Mouse (Mus musculus) limb, embryonic 10.5 days (tissue): ENCODE data around the gene Fam136a. TPM values are rescaled to one million over a fixed set of nuclear protein-coding genes. Genes with fewer than 3 reads are reported as not detected.
"Not testable (repeated sequence)": the region's sequence is repeated elsewhere in the genome, so short reads cannot be mapped to it uniquely, and the experiment has no call there.

ENCODE experiments used
- DNase-seq: peaks from one replicate; pipeline ENCODE4 v3.0.0-alpha.2; 2017; ENCODE audit warnings: low spot score
- H3K27ac ChIP-seq: fragments of 300-500 bp; sonication (generic); 2 replicates; pipeline ENCODE4 v1.5.1; 2016; ENCODE audit warnings: mild to moderate bottlenecking
- H3K27me3 ChIP-seq: fragments of 300-500 bp; sonication (generic); 2 replicates; pipeline ENCODE4 v1.6.1; 2016; ENCODE audit warnings: low read depth, mild to moderate bottlenecking; ENCODE audit not compliant: poor library complexity, severe bottlenecking
- H3K36me3 ChIP-seq: fragments of 300-500 bp; sonication (generic); 2 replicates; pipeline ENCODE4 v1.6.1; 2016; ENCODE audit warnings: mild to moderate bottlenecking, moderate library complexity
- H3K4me1 ChIP-seq: fragments of 300-500 bp; sonication (generic); 2 replicates; pipeline ENCODE4 v1.6.1; 2016
- H3K4me3 ChIP-seq: fragments of 300-500 bp; sonication (generic); 2 replicates; pipeline ENCODE4 v1.5.1; 2016; ENCODE audit warnings: mild to moderate bottlenecking, moderate library complexity
- H3K9me3 ChIP-seq: fragments of 300-500 bp; sonication (generic); replicated peaks from 2 replicates; pipeline ENCODE4 v1.6.1; 2016; ENCODE audit warnings: mild to moderate bottlenecking
- WGBS: fragments of 180-500 bp; shearing (Covaris S2); methylation state at CpG from one replicate; pipeline ENCODE4 v1.1.7; 2016; 5-methylcytosine and 5-hydroxymethylcytosine counted together
- polyA plus RNA-seq: library from polyadenylated mRNA; unstranded; fragments of >200 nt; fragmentation: Nextera tagmentation; extraction: Ambion mirVana; gene quantifications from 2 replicates; pipeline ENCODE4 v1.2.1, GENCODE M21; 2016

Fam136a gene
- polyA plus RNA-seq, 1 experiment from 2014 or later, result 189 TPM

DNA sequence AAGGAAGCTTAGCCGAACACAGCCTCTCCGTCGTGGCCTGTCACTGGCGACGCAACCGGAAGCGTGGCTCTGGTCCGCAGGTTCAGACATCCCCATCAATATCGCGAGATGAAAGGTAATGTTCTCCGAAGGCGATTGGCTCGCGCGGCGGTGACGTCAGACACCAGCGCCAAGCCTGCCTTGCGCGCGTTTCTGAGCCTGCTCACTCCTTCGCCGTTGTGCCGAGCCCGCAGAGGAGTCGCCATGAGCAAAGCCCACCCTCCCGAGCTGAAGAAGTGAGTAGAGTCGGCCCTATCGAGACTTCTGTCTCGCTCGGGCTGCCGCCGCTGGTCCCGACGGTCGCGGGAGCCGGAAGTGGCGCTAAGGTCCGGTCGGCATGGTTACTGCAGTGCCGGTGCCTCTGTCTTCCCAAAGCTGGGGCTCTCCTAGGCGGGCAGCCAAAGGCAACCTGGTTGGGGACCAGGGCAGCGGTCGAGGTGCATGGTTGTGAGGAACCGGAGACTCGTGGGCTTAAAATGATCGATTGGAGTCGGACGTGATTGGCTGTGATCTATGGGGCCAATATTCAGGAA is 6.0 kb downstream of the Fam136a start:
- no peaks in the 10 kb centered on the region for H3K27me3 ChIP-seq
- no peaks in the 10 kb centered on the region for H3K9me3 ChIP-seq
- DNase-seq, result peak; percentile 98
- peaks cover 59% of the 10 kb centered on the region for H3K36me3 ChIP-seq
- WGBS, result under 1% methylated on average over 50 of the region's 50 CpGs
- H3K27ac ChIP-seq, result peak overlapping the region; percentile 92
- peak overlapping the region; percentile 92 for H3K4me3 ChIP-seq
- peaks cover 23% of the 10 kb centered on the region for H3K4me1 ChIP-seq

DNA sequence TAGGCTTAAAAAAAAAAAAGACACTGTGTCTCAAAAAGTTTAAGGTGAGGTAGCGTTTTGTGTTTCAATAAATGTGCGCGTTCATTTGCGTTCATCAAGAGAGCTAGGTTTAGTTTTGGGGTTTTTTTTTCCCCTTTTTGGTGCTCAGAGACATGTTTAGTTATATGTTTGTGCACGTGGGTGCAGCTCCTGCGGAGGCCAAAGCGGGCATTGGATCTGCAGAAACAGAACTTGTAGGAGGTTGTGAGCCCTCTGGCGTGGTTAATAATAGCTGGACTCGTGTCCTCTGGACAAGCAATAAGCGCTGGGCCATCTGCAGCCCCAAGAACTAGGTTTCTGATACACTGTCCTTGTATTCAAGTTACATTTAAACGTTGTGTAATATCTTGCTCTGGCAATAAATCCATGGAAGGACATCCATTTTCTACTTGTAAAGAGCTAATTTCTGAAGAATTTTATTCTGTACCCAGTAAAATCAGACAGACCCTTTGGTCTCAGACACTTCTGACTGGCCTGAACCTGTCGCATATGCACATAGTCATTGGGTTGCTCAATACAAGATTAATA is 6.6 kb downstream of the Fam136a start:
- no peaks in the 10 kb centered on the region for H3K27me3 ChIP-seq
- 5% methylated on average over 12 of the region's 12 CpGs for WGBS
- DNase-seq, result no peak
- H3K4me3 ChIP-seq, result peak overlapping the region; percentile 92
- H3K4me1 ChIP-seq, result peaks cover 19% of the 10 kb centered on the region
- peak overlapping the region; percentile 92 for H3K27ac ChIP-seq
- H3K9me3 ChIP-seq, result no peaks in the 10 kb centered on the region
- peaks cover 63% of the 10 kb centered on the region for H3K36me3 ChIP-seq

DNA sequence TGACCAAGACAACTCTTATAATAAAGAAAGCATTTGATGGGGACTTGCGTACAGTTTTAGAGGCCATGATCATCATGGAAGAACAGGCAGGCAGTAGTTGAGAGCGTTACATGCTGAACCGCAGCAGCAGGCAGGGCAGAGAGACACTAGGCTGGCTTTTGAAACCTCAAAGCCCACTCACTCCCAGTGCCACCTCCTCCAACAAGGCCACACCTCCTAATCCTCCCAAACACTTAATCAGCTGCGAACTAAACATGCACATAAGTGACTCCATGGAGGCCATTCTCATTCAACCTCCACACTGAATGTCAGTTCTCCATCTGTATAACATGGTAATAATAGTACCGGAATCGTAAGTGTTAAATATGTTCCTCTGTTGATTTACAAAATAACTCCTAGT is 8.1 kb downstream of the Fam136a start:
- WGBS, result 95% methylated on average over 6 of the region's 6 CpGs
- Histone ChIP-seq H3K4me3 (no peak overlapping the region), H3K36me3 (peaks cover 66% of the 10 kb centered on the region), H3K27me3 (no peaks in the 10 kb centered on the region), H3K4me1 (peaks cover 19% of the 10 kb centered on the region), H3K27ac (no peak overlapping the region), H3K9me3 (no peaks in the 10 kb centered on the region)
- DNase-seq, result no peak

DNA sequence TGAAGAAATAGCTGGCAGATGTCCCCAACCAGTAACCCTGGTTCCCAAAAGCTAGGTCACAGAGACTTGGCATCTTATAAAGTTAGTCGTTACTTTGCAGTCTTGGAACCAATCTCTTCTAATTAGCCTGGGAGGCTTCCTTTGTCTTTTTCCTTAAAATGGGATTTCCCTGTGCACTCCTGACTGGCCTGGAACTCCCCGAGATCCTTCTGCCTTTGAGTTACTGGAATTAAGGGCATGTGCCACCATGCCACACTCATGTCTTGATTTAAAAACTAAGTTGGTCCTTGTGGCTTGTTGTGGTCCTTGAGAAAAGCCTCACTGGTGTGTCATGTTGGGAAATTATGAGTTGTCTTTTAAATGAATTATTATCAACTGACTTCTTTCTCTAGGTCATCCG is 12.9 kb downstream of the Fam136a start:
- DNase-seq, result no peak
- Histone ChIP-seq H3K4me1 (peaks cover 4% of the 10 kb centered on the region; the same call in 1 of the 2 replicates), H3K27ac (no peak overlapping the region), H3K36me3 (peaks cover 65% of the 10 kb centered on the region), H3K27me3 (no peaks in the 10 kb centered on the region), H3K9me3 (no peaks in the 10 kb centered on the region), H3K4me3 (no peak overlapping the region)
- WGBS, result 94% methylated on average over 3 of the region's 3 CpGs

DNA sequence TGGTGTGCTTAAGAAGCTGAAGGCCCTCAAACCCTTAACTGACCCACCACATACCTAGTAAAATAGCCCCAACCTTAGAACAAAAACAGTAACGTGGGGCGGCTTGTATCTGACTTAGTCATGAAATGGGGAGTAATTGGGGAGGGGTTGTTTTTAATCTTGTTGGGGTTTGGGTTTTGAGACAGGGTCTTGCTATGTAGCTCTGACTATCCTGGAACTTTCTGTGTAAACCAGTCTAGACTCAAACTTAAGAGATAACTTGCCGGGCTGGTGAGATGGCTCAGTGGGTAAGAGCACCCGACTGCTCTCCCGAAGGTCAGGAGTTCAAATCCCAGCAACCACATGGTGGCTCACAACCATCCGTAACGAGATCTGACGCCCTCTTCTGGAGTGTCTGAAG is 14.7 kb downstream of the Fam136a start:
- H3K36me3 ChIP-seq, result peaks cover 52% of the 10 kb centered on the region
- 69% methylated on average over 8 of the region's 8 CpGs for WGBS
- not testable (repeated sequence) for H3K4me3 ChIP-seq

DNA sequence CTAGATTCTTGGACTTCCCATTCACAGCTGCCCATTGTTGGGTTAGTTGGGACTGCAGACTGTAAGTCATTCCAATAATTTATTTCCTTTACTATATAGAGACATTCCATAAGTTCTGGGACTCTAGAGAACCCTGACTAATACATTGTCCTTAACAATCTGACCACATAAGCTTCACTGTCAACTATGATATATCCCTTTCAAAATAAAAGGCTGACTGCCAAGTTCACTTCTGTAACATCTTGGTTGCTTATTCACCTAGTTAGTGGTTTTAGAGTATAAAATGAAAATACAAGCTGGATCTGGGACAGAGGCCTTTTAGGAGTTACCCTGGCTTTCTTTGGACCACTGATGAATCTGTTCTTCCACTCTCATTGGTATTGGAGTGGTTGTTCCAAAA is 17.1 kb downstream of the Fam136a start:
- Histone ChIP-seq H3K27me3 (no peaks in the 10 kb centered on the region), H3K27ac (no peak overlapping the region), H3K4me1 (peaks cover 5% of the 10 kb centered on the region; the same call in 1 of the 2 replicates), H3K36me3 (peaks cover 49% of the 10 kb centered on the region), H3K4me3 (no peak overlapping the region), H3K9me3 (no peaks in the 10 kb centered on the region)
- DNase-seq, result no peak

More for the DNA sequence above, 14.7 kb downstream of the Fam136a start:
- H3K27ac ChIP-seq, H3K4me1 ChIP-seq, H3K27me3 ChIP-seq, H3K9me3 ChIP-seq, DNase-seq: not testable (repeated sequence)

DNA sequence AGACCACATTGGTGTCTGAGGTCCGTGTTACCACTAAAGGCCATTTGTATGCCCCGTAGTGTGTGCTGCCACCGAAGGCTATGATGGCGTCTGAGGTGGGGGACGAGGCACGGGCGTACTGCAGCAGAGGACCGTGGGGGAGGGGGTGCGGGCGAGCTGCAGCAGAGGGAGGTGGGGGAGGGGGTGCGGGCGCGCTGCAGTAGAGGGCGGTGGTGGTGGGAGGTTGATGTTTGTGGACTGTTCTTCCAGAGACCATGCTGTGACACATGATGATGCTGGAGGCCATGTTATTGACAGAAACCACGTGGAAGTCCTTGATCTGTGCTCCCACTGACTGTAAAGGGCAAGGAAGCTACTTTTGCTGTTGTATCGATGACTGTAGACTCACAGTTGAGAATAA is 17.9 kb downstream of the Fam136a start:
- Histone ChIP-seq H3K4me1 (peaks cover 5% of the 10 kb centered on the region; the same call in 1 of the 2 replicates), H3K9me3 (no peaks in the 10 kb centered on the region), H3K36me3 (peaks cover 49% of the 10 kb centered on the region), H3K27me3 (no peaks in the 10 kb centered on the region), H3K27ac (no peak overlapping the region), H3K4me3 (no peak overlapping the region)
- 44% methylated on average over 16 of the region's 16 CpGs for WGBS
- DNase-seq, result no peak

DNA sequence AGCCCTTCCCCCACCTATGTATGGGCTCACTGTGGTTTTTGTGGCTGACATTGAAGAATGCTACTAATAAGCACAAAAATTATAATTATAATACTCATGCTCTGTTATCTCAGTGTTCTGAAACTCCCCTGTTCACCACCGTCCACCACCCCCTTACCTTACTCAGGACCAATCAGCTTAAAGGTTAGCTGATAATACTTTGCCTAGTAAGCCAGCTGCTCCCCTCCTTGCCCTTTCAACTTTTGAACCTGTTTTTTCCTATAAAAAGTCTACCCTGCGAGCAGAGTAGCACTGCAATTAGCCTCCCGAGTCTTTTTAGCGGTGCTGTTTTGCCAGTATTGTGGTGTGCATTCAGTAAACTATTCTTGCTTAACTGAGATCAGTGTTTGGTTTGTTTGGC is 19.2 kb downstream of the Fam136a start:
- DNase-seq, result no peak
- no peaks in the 10 kb centered on the region for H3K27me3 ChIP-seq
- no peak overlapping the region for H3K27ac ChIP-seq
- 77% methylated on average over 4 of the region's 4 CpGs for WGBS
- H3K36me3 ChIP-seq, result peaks cover 49% of the 10 kb centered on the region
- H3K4me1 ChIP-seq, result peaks cover 5% of the 10 kb centered on the region; the same call in 1 of the 2 replicates
- no peaks in the 10 kb centered on the region for H3K9me3 ChIP-seq
- H3K4me3 ChIP-seq, result no peak overlapping the region

DNA sequence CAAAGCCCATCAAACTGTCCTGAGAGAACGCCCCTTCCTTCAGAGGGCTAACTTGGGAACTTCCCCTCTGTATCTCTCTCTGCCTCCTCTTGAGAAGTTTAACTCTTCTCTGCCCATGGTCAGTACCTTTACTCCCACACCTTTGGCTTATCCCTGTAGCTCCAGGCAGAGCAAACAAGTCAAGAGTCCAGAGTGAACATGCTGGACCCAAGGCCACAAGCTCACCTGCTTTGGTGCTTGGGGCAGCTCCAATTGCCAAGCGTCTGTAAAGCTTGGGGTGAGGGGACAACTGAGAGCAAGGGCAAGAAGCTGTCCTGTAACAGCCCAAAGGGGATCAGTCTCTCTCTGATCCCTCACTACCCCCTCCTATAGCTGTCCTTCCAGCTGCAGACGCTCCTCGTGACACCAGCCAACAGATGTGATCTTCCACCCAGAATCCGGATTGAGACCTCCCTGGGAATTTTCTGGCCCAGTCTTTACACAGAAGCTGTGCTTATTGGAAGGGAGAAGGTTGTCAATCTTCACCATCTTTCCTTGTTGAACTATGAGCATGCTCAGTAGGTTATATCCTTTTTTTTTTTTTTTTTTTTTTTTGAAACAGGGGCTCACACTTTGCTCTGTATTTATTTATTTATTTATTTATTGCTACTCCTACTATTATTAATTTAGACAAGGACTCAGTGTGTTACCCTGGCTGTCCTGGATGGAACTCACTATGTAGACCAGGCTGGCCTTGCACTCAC is 20.1 kb downstream of the Fam136a start:
- peaks cover 51% of the 10 kb centered on the region for H3K36me3 ChIP-seq
- H3K4me3 ChIP-seq, result no peak overlapping the region
- no peak for DNase-seq
- 82% methylated on average over 5 of the region's 5 CpGs for WGBS
- no peaks in the 10 kb centered on the region for H3K9me3 ChIP-seq
- H3K27ac ChIP-seq, result no peak overlapping the region
- peaks cover 5% of the 10 kb centered on the region; the same call in 1 of the 2 replicates for H3K4me1 ChIP-seq
- H3K27me3 ChIP-seq, result no peaks in the 10 kb centered on the region

DNA sequence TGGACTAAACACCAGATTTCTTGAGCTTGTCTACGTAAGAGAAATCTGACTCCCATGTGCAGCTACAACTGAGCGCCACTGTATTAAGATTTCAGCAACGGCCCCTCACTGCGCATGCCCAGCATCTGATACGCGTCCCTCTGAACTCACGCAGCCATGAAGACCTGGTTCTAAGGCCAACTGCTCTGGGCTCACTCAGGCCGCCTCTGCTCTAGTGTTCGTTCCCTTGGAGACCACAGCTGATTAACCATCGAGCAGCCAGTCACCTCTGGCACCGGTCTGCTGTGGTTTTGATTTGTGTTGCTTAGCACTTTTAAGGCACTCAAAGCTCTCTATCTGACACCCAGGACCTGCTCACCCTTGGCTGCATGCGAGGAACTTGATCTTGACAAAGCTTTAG is 21.9 kb downstream of the Fam136a start:
- H3K27me3 ChIP-seq, result no peaks in the 10 kb centered on the region
- no peak overlapping the region for H3K4me3 ChIP-seq
- H3K9me3 ChIP-seq, result no peaks in the 10 kb centered on the region
- DNase-seq, result no peak
- WGBS, result 91% methylated on average over 12 of the region's 12 CpGs
- peaks cover 5% of the 10 kb centered on the region; the same call in 1 of the 2 replicates for H3K4me1 ChIP-seq
- H3K27ac ChIP-seq, result no peak overlapping the region
- peaks cover 69% of the 10 kb centered on the region for H3K36me3 ChIP-seq

DNA sequence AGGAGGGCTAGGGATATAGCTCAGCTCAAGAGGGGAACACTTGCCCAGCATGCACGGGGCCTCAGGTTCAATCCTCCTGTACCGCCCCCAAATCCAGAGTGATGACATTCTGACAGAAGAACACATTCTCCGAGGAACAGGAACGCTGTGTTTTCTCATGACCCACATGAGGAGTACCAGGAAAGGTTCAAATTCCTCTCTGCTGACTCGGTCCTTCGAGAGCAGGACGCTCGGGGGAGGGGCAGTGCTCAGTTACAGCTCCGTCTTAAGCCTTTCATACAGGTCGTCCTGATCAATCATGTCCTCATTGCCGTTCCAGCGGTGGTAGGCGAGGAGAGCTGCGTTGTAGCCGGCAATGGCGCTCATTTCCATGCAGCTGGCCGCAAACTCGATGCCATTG is 23.0 kb downstream of the Fam136a start:
- peaks cover under 1% of the 10 kb centered on the region; the same call in 1 of the 2 replicates for H3K4me1 ChIP-seq
- no peak for DNase-seq
- H3K36me3 ChIP-seq, result peaks cover 78% of the 10 kb centered on the region
- H3K27ac ChIP-seq, result no peak overlapping the region
- no peak overlapping the region for H3K4me3 ChIP-seq
- H3K9me3 ChIP-seq, result no peaks in the 10 kb centered on the region
- H3K27me3 ChIP-seq, result no peaks in the 10 kb centered on the region
- 84% methylated on average over 18 of the region's 18 CpGs for WGBS

DNA sequence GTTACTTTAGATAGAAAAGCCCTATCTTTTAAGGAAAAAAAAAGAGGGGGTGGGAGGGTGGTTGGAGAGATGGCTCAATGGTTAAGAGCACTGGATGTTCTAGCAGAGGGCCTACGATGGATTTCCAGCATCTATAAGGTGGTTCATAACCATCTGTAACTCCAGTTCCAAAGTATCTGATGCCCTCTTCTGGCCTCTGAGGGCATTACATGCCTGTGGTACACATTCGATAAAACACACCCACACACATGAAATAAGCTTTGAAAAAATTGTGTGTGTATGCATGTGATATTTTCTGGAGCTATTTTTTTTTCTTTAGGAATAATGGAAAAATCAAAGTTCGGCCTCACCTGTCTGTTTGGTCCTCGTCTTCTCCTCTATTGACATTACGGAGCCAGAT is 25.9 kb downstream of the Fam136a start:
- H3K9me3 ChIP-seq, result no peaks in the 10 kb centered on the region
- H3K27me3 ChIP-seq, result no peaks in the 10 kb centered on the region
- H3K4me3 ChIP-seq, result no peak overlapping the region
- 93% methylated on average over 5 of the region's 5 CpGs for WGBS
- H3K36me3 ChIP-seq, result peaks cover 77% of the 10 kb centered on the region
- no peak for DNase-seq
- H3K4me1 ChIP-seq, result peaks cover 16% of the 10 kb centered on the region
- H3K27ac ChIP-seq, result no peak overlapping the region

DNA sequence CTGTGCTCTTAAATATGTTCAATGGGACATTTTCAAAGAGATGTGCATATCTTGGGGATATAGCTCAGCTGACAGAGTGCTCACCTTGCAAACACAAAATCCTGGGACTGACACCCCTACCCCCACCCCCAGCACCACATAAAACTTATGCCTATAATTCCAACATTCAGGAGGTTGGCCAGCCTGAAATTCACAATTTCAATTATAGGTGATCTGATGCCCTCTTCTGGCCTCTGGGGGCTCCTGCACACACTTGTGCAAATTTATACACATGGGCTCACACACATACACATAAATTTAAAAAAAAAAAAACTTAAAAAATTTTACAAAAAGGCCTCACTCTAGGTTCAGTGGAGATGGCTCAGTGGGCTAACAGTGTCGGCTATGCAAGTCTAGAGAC is 27.7 kb downstream of the Fam136a start:
- no peak overlapping the region for H3K27ac ChIP-seq
- peaks cover 27% of the 10 kb centered on the region for H3K4me1 ChIP-seq
- no peaks in the 10 kb centered on the region for H3K27me3 ChIP-seq
- WGBS, result 85% methylated on average over 1 of the region's 1 CpGs
- H3K9me3 ChIP-seq, result no peaks in the 10 kb centered on the region
- peaks cover 60% of the 10 kb centered on the region for H3K36me3 ChIP-seq
- no peak overlapping the region for H3K4me3 ChIP-seq
- DNase-seq, result no peak
